Mouse (Mus musculus): ENCODE measurements around the gene Gm9844. TPM values are rescaled to one million over a fixed set of nuclear protein-coding genes. Genes with fewer than 3 reads are reported as not detected.
"Not testable (repeated sequence)": the region's sequence is repeated elsewhere in the genome, so short reads cannot be mapped to it uniquely, and the experiment has no call there.

Gene Gm9844
- polyA plus RNA-seq, 1 experiment from 2014 or later: 8.3 TPM

GRCm38 (mm10) chr7:24845713-24846112 lies 16.3 kb upstream of the Gm9844 start:
- ATAC-seq (ENCODE audit: low FRiP score, low TSS enrichment): no peak; the same call in 1 of the 2 replicates
- Histone ChIP-seq H3K4me1 (ENCODE audit: insufficient read depth, low read length) (0 out of 2 replicates have a peak, but pooled peaks cover 4% of the 10 kb centered on the region), H3K4me2 (replicated peaks; ENCODE audit: low read depth, low read length) (no peak overlapping the region), H3K9me3 (ENCODE audit: low read length) (no peaks in the 10 kb centered on the region), H3K9ac (replicated peaks; ENCODE audit: low read length) (no peak overlapping the region), H3K36me3 (ENCODE audit: insufficient read depth, low read length) (no peaks in the 10 kb centered on the region), H3K27ac (ENCODE audit: low read length) (no peak overlapping the region), H3K27me3 (ENCODE audit: insufficient read depth, low read length) (no peaks in the 10 kb centered on the region), H3K4me3 (ENCODE audit: low read length) (no peak overlapping the region)
- 9% methylated on average over 6 of the region's 6 CpGs for WGBS

- not testable (repeated sequence) for H3K9me3 ChIP-seq (ENCODE audit: low read length); H3K27me3 ChIP-seq (ENCODE audit: insufficient read depth, low read length); H3K4me3 ChIP-seq (ENCODE audit: low read length); H3K36me3 ChIP-seq (ENCODE audit: insufficient read depth, low read length); H3K4me1 ChIP-seq (ENCODE audit: insufficient read depth, low read length); ATAC-seq (ENCODE audit: low FRiP score, low TSS enrichment); H3K27ac ChIP-seq (ENCODE audit: low read length); H3K4me2 ChIP-seq (replicated peaks; ENCODE audit: low read depth, low read length); H3K9ac ChIP-seq (replicated peaks; ENCODE audit: low read length)
- WGBS: 32% methylated on average over 2 of the region's 2 CpGs
Measured at GRCm38 (mm10) chr7:24846576-24846975, 15.4 kb upstream of the Gm9844 start.

GRCm38 (mm10) chr7:24850162-24850561 lies 11.9 kb upstream of the Gm9844 start:
- H3K9me3 ChIP-seq (ENCODE audit: low read length): no peaks in the 10 kb centered on the region
- H3K9ac ChIP-seq (replicated peaks; ENCODE audit: low read length): no peak overlapping the region
- whole genome bisulfite sequencing: 23% methylated on average over 5 of the region's 5 CpGs
- no peak overlapping the region for H3K27ac ChIP-seq (ENCODE audit: low read length)
- ATAC-seq (ENCODE audit: low FRiP score, low TSS enrichment): no peak
- no peak overlapping the region for H3K4me3 ChIP-seq (ENCODE audit: low read length)
- no peaks in the 10 kb centered on the region for H3K36me3 ChIP-seq (ENCODE audit: insufficient read depth, low read length)
- H3K4me2 ChIP-seq (replicated peaks; ENCODE audit: low read depth, low read length): no peak overlapping the region
- H3K27me3 ChIP-seq (ENCODE audit: insufficient read depth, low read length): no peaks in the 10 kb centered on the region
- H3K4me1 ChIP-seq (ENCODE audit: insufficient read depth, low read length): peaks cover 9% of the 10 kb centered on the region; the same call in 1 of the 2 replicates

DNA sequence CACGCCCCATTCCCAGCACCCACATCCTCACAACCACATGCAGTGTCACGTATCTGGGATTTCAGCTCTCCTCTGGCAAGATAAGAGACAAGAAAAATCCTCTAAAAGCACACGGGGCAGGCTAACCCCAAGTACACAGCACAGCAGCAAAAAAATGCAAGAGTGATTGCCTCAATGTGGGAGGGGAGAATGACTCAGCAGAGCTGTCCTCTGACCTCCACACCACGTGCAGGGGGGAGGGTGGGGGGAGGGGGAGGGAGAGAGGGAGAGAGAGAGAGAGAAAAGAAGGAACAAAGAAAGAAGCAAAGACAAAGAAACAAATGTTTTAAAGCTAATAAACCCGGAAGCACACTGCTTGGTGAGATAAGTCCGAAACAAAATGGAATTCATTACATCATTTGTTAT lies 11.1 kb upstream of the Gm9844 start:
- H3K4me2 ChIP-seq (replicated peaks; ENCODE audit: low read depth, low read length): no peak overlapping the region
- H3K27me3 ChIP-seq (ENCODE audit: insufficient read depth, low read length): no peaks in the 10 kb centered on the region
- H3K4me1 ChIP-seq (ENCODE audit: insufficient read depth, low read length): peaks cover 9% of the 10 kb centered on the region; the same call in 1 of the 2 replicates
- H3K4me3 ChIP-seq (ENCODE audit: low read length): no peak overlapping the region
- H3K27ac ChIP-seq (ENCODE audit: low read length): no peak overlapping the region
- H3K9ac ChIP-seq (replicated peaks; ENCODE audit: low read length): no peak overlapping the region
- 36% methylated on average over 6 of the region's 6 CpGs for WGBS
- ATAC-seq (ENCODE audit: low FRiP score, low TSS enrichment): 0 out of 2 replicates have a peak, but pooled peaks have one; percentile 23
- H3K9me3 ChIP-seq (ENCODE audit: low read length): no peaks in the 10 kb centered on the region
- no peaks in the 10 kb centered on the region for H3K36me3 ChIP-seq (ENCODE audit: insufficient read depth, low read length)

- H3K4me2 ChIP-seq (replicated peaks; ENCODE audit: low read depth, low read length): no peak overlapping the region
- H3K9ac ChIP-seq (replicated peaks; ENCODE audit: low read length): no peak overlapping the region
- H3K36me3 ChIP-seq (ENCODE audit: insufficient read depth, low read length): no peaks in the 10 kb centered on the region
- H3K9me3 ChIP-seq (ENCODE audit: low read length): no peaks in the 10 kb centered on the region
- H3K27ac ChIP-seq (ENCODE audit: low read length): no peak overlapping the region
- no peaks in the 10 kb centered on the region for H3K27me3 ChIP-seq (ENCODE audit: insufficient read depth, low read length)
- WGBS: 74% methylated on average over 5 of the region's 5 CpGs
- H3K4me3 ChIP-seq (ENCODE audit: low read length): no peak overlapping the region
- peaks cover 9% of the 10 kb centered on the region; the same call in 1 of the 2 replicates for H3K4me1 ChIP-seq (ENCODE audit: insufficient read depth, low read length)
- ATAC-seq (ENCODE audit: low FRiP score, low TSS enrichment): no peak
Measured at GRCm38 (mm10) chr7:24851596-24852325, 10.3 kb upstream of the Gm9844 start.

DNA sequence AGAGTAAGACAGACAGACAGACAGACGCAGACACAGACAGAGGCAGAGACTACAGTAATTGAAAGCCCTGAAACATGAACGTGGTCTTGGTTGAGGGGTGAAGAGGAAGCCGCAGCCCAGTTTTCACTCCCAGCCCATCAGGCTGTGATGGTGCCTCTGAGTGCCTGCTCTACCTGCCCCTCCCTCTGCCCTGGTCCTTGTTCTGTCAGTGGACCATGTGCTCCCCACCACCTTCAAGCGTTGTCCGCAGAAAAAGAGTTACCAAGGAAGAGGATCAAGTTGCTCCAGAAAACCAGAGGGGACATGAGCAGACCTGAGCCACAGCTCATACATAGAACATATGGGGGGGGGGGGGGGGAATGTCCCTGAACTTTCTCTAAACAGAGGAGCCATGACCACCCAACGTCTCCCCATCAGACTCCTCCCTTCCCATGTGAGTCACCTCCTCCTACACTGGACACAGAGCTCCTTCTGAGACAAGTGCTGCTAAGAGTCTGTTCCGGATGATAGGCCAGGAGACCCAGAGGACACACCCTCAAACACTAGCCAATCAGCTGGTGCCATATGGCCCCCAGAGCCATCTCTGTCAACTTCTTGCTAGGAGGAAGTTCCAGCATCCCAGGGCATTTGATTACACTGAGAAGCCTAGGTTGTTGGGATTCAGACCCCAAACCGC lies 9.3 kb upstream of the Gm9844 start:
- Histone ChIP-seq H3K36me3 (ENCODE audit: insufficient read depth, low read length) (no peaks in the 10 kb centered on the region), H3K4me3 (ENCODE audit: low read length) (no peak overlapping the region), H3K4me2 (replicated peaks; ENCODE audit: low read depth, low read length) (no peak overlapping the region), H3K27ac (ENCODE audit: low read length) (no peak overlapping the region), H3K9ac (replicated peaks; ENCODE audit: low read length) (no peak overlapping the region), H3K4me1 (ENCODE audit: insufficient read depth, low read length) (peaks cover 9% of the 10 kb centered on the region; the same call in 1 of the 2 replicates), H3K27me3 (ENCODE audit: insufficient read depth, low read length) (no peaks in the 10 kb centered on the region; the same call in 1 of the 2 replicates), H3K9me3 (ENCODE audit: low read length) (no peaks in the 10 kb centered on the region)
- ATAC-seq (ENCODE audit: low FRiP score, low TSS enrichment): peak; percentile 65
- WGBS: 64% methylated on average over 8 of the region's 8 CpGs

DNA sequence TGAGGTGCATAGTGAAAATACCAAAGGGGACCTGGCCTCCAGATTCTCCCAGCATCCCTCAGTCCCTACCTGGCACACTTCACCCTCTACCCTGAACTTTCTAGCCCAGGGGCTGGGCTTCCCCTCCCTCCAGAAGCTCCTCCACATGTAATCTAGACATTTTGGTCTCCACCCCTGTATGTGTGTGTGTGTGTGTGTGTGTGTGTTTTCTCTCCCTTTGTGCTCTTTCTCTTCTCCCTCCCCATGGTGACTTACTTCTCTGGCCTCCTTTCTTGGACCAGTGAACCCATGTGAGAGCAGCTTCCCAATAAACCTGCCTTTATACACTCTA lies 8.8 kb upstream of the Gm9844 start:
- ATAC-seq (ENCODE audit: low FRiP score, low TSS enrichment): no peak; the same call in 1 of the 2 replicates
- H3K4me3 ChIP-seq (ENCODE audit: low read length): no peak overlapping the region
- no peaks in the 10 kb centered on the region; the same call in 1 of the 2 replicates for H3K27me3 ChIP-seq (ENCODE audit: insufficient read depth, low read length)
- H3K9me3 ChIP-seq (ENCODE audit: low read length): no peaks in the 10 kb centered on the region
- H3K9ac ChIP-seq (replicated peaks; ENCODE audit: low read length): no peak overlapping the region
- no peak overlapping the region for H3K4me2 ChIP-seq (replicated peaks; ENCODE audit: low read depth, low read length)
- H3K4me1 ChIP-seq (ENCODE audit: insufficient read depth, low read length): peaks cover 9% of the 10 kb centered on the region; the same call in 1 of the 2 replicates
- H3K27ac ChIP-seq (ENCODE audit: low read length): no peak overlapping the region
- no peaks in the 10 kb centered on the region for H3K36me3 ChIP-seq (ENCODE audit: insufficient read depth, low read length)

- Histone ChIP-seq H3K27ac (ENCODE audit: low read length) (no peak overlapping the region), H3K9me3 (ENCODE audit: low read length) (no peaks in the 10 kb centered on the region), H3K4me1 (ENCODE audit: insufficient read depth, low read length) (peaks cover 9% of the 10 kb centered on the region; the same call in 1 of the 2 replicates), H3K27me3 (ENCODE audit: insufficient read depth, low read length) (no peaks in the 10 kb centered on the region; the same call in 1 of the 2 replicates), H3K9ac (replicated peaks; ENCODE audit: low read length) (0 out of 2 replicates have a peak overlapping the region, but pooled peaks have one; percentile 4), H3K36me3 (ENCODE audit: insufficient read depth, low read length) (no peaks in the 10 kb centered on the region), H3K4me2 (replicated peaks; ENCODE audit: low read depth, low read length) (no peak overlapping the region), H3K4me3 (ENCODE audit: low read length) (no peak overlapping the region)
- WGBS: 20% methylated on average over 7 of the region's 7 CpGs
- ATAC-seq (ENCODE audit: low FRiP score, low TSS enrichment): peak; percentile 26; the same call in 1 of the 2 replicates
Measured at GRCm38 (mm10) chr7:24853695-24854094, 8.3 kb upstream of the Gm9844 start.

DNA sequence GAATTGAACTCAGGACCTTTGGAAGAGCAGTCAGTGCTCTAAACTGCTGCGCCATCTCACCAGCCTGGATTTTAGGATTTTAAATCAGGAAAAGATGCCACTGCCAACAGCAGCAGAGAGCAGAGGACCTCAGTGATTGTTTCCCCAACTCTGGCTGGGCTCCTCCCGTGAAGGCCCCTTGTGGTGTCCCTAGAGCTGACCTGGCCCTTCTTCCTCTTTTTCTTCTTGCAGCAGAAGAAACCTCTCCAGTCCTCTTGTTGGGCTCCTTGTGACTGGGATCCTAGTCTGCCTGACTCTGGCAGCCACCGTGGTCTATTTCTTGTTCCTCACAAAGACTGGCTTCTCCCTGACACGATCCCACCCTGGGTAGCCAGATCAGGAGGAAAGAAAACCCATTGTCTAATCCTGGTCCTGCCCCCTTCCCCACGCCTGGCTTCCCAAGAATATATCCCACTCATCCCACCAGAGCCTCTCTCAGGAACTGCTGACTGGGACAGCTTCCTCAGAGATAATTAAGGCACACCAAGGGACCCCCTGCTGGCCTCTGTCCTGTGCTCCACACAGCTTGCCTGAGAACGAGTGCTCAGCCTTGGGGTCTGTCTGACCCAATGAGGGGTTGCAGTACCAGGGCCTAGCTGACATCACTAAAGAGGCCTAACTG lies 5.4 kb upstream of the Gm9844 start:
- Histone ChIP-seq H3K4me2 (replicated peaks; ENCODE audit: low read depth, low read length) (no peak overlapping the region), H3K9ac (replicated peaks; ENCODE audit: low read length) (no peak overlapping the region), H3K36me3 (ENCODE audit: insufficient read depth, low read length) (no peaks in the 10 kb centered on the region), H3K27ac (ENCODE audit: low read length) (no peak overlapping the region), H3K4me3 (ENCODE audit: low read length) (no peak overlapping the region), H3K4me1 (ENCODE audit: insufficient read depth, low read length) (peaks cover 6% of the 10 kb centered on the region; the same call in 1 of the 2 replicates), H3K9me3 (ENCODE audit: low read length) (no peaks in the 10 kb centered on the region), H3K27me3 (ENCODE audit: insufficient read depth, low read length) (no peaks in the 10 kb centered on the region; the same call in 1 of the 2 replicates)
- ATAC-seq (ENCODE audit: low FRiP score, low TSS enrichment): no peak
- 52% methylated on average over 6 of the region's 6 CpGs for WGBS

Data from kidney, embryonic 16.5 days (tissue).